Mouse (Mus musculus): ENCODE data around the gene Cygb. TPM values are rescaled to one million over a fixed set of nuclear protein-coding genes. Genes with fewer than 3 reads are reported as not detected.

Gene Cygb
- polyA plus RNA-seq, 1 experiment from 2014 or later: 20.5 TPM

GRCm38 (mm10) chr11:116620559-116621253 is 33.4 kb downstream of the Cygb start:
- no peaks in the 10 kb centered on the region for H3K36me3 ChIP-seq (ENCODE audit: control insufficient read depth, insufficient read depth, low read length)
- no peaks in the 10 kb centered on the region for H3K9me3 ChIP-seq (ENCODE audit: control insufficient read depth, low read length)
- 81% methylated on average over 8 of the region's 10 CpGs for WGBS
- peaks cover 24% of the 10 kb centered on the region for H3K4me1 ChIP-seq (ENCODE audit: control insufficient read depth, insufficient read depth, low read length)
- H3K4me2 ChIP-seq (ENCODE audit: low read depth, low read length): no peak overlapping the region
- peaks cover 3% of the 10 kb centered on the region; the same call in 1 of the 2 replicates for H3K27me3 ChIP-seq (replicated peaks; ENCODE audit: control insufficient read depth, insufficient read depth, low read length)
- no peak overlapping the region for H3K27ac ChIP-seq (replicated peaks; ENCODE audit: low read depth, low read length)
- 0 out of 2 replicates have a peak overlapping the region, but pooled peaks have one; percentile 32 for H3K9ac ChIP-seq (ENCODE audit: low read depth, low read length)
- H3K4me3 ChIP-seq (ENCODE audit: low read depth, low read length): no peak overlapping the region
- no peak for DNase-seq (ENCODE audit: low spot score)
- ATAC-seq (ENCODE audit: low read depth): no peak

GRCm38 (mm10) chr11:116620073-116620472 is 34.0 kb downstream of the Cygb start:
- no peak for ATAC-seq (ENCODE audit: low read depth)
- Histone ChIP-seq H3K4me3 (ENCODE audit: low read depth, low read length) (no peak overlapping the region), H3K4me1 (ENCODE audit: control insufficient read depth, insufficient read depth, low read length) (peaks cover 24% of the 10 kb centered on the region), H3K27ac (replicated peaks; ENCODE audit: low read depth, low read length) (no peak overlapping the region), H3K9ac (ENCODE audit: low read depth, low read length) (no peak overlapping the region), H3K36me3 (ENCODE audit: control insufficient read depth, insufficient read depth, low read length) (no peaks in the 10 kb centered on the region), H3K4me2 (ENCODE audit: low read depth, low read length) (no peak overlapping the region), H3K27me3 (replicated peaks; ENCODE audit: control insufficient read depth, insufficient read depth, low read length) (peaks cover 3% of the 10 kb centered on the region; the same call in 1 of the 2 replicates), H3K9me3 (ENCODE audit: control insufficient read depth, low read length) (no peaks in the 10 kb centered on the region)
- WGBS: 32% methylated on average over 8 of the region's 9 CpGs
- DNase-seq (ENCODE audit: low spot score): peak; percentile 48

- H3K4me3 ChIP-seq (ENCODE audit: low read depth, low read length): no peak overlapping the region
- DNase-seq (ENCODE audit: low spot score) (no peak), ATAC-seq (ENCODE audit: low read depth) (no peak)
- H3K4me2 ChIP-seq (ENCODE audit: low read depth, low read length): no peak overlapping the region
- peaks cover 3% of the 10 kb centered on the region; the same call in 1 of the 2 replicates for H3K27me3 ChIP-seq (replicated peaks; ENCODE audit: control insufficient read depth, insufficient read depth, low read length)
- no peak overlapping the region for H3K9ac ChIP-seq (ENCODE audit: low read depth, low read length)
- H3K4me1 ChIP-seq (ENCODE audit: control insufficient read depth, insufficient read depth, low read length): peaks cover 22% of the 10 kb centered on the region
- no peaks in the 10 kb centered on the region for H3K36me3 ChIP-seq (ENCODE audit: control insufficient read depth, insufficient read depth, low read length)
- 71% methylated on average over 8 of the region's 8 CpGs for WGBS
- H3K9me3 ChIP-seq (ENCODE audit: control insufficient read depth, low read length): no peaks in the 10 kb centered on the region
- no peak overlapping the region for H3K27ac ChIP-seq (replicated peaks; ENCODE audit: low read depth, low read length)
These were observed 34.6 kb downstream of the Cygb start for GRCm38 (mm10) chr11:116619561-116619960.

- 74% methylated on average over 7 of the region's 7 CpGs for WGBS
- H3K36me3 ChIP-seq (ENCODE audit: control insufficient read depth, insufficient read depth, low read length): no peaks in the 10 kb centered on the region
- 0 out of 2 replicates have a peak, but pooled peaks cover 3% of the 10 kb centered on the region for H3K27me3 ChIP-seq (replicated peaks; ENCODE audit: control insufficient read depth, insufficient read depth, low read length)
- DNase-seq (ENCODE audit: low spot score) (no peak), ATAC-seq (ENCODE audit: low read depth) (no peak)
- no peak overlapping the region for H3K9ac ChIP-seq (ENCODE audit: low read depth, low read length)
- H3K4me1 ChIP-seq (ENCODE audit: control insufficient read depth, insufficient read depth, low read length): peaks cover 19% of the 10 kb centered on the region
- no peaks in the 10 kb centered on the region for H3K9me3 ChIP-seq (ENCODE audit: control insufficient read depth, low read length)
- no peak overlapping the region for H3K4me2 ChIP-seq (ENCODE audit: low read depth, low read length)
- H3K27ac ChIP-seq (replicated peaks; ENCODE audit: low read depth, low read length): no peak overlapping the region
- H3K4me3 ChIP-seq (ENCODE audit: low read depth, low read length): no peak overlapping the region
These were observed 35.0 kb downstream of the Cygb start for GRCm38 (mm10) chr11:116619156-116619555.

GRCm38 (mm10) chr11:116618666-116619065 is 35.4 kb downstream of the Cygb start:
- Histone ChIP-seq H3K27ac (replicated peaks; ENCODE audit: low read depth, low read length) (no peak overlapping the region), H3K9ac (ENCODE audit: low read depth, low read length) (no peak overlapping the region), H3K9me3 (ENCODE audit: control insufficient read depth, low read length) (no peaks in the 10 kb centered on the region), H3K4me1 (ENCODE audit: control insufficient read depth, insufficient read depth, low read length) (peaks cover 19% of the 10 kb centered on the region), H3K4me3 (ENCODE audit: low read depth, low read length) (no peak overlapping the region), H3K27me3 (replicated peaks; ENCODE audit: control insufficient read depth, insufficient read depth, low read length) (0 out of 2 replicates have a peak, but pooled peaks cover 3% of the 10 kb centered on the region), H3K36me3 (ENCODE audit: control insufficient read depth, insufficient read depth, low read length) (no peaks in the 10 kb centered on the region), H3K4me2 (ENCODE audit: low read depth, low read length) (no peak overlapping the region)
- no peak for ATAC-seq (ENCODE audit: low read depth)
- 85% methylated on average over 7 of the region's 7 CpGs for WGBS
- DNase-seq (ENCODE audit: low spot score): no peak

GRCm38 (mm10) chr11:116617641-116618040 is 36.5 kb downstream of the Cygb start:
- H3K27me3 ChIP-seq (replicated peaks; ENCODE audit: control insufficient read depth, insufficient read depth, low read length): no peaks in the 10 kb centered on the region
- H3K4me1 ChIP-seq (ENCODE audit: control insufficient read depth, insufficient read depth, low read length): peaks cover 14% of the 10 kb centered on the region
- H3K9me3 ChIP-seq (ENCODE audit: control insufficient read depth, low read length): no peaks in the 10 kb centered on the region
- H3K36me3 ChIP-seq (ENCODE audit: control insufficient read depth, insufficient read depth, low read length): no peaks in the 10 kb centered on the region
- no peak overlapping the region for H3K4me3 ChIP-seq (ENCODE audit: low read depth, low read length)
- peak; percentile 19 for DNase-seq (ENCODE audit: low spot score)
- H3K4me2 ChIP-seq (ENCODE audit: low read depth, low read length): no peak overlapping the region
- WGBS: 87% methylated on average over 7 of the region's 7 CpGs
- H3K9ac ChIP-seq (ENCODE audit: low read depth, low read length): no peak overlapping the region
- ATAC-seq (ENCODE audit: low read depth): no peak
- H3K27ac ChIP-seq (replicated peaks; ENCODE audit: low read depth, low read length): no peak overlapping the region

- Histone ChIP-seq H3K9me3 (ENCODE audit: control insufficient read depth, low read length) (no peaks in the 10 kb centered on the region), H3K4me2 (ENCODE audit: low read depth, low read length) (no peak overlapping the region), H3K9ac (ENCODE audit: low read depth, low read length) (no peak overlapping the region), H3K36me3 (ENCODE audit: control insufficient read depth, insufficient read depth, low read length) (no peaks in the 10 kb centered on the region), H3K27ac (replicated peaks; ENCODE audit: low read depth, low read length) (peak overlapping the region; percentile 4; the same call in 1 of the 2 replicates), H3K27me3 (replicated peaks; ENCODE audit: control insufficient read depth, insufficient read depth, low read length) (no peaks in the 10 kb centered on the region), H3K4me1 (ENCODE audit: control insufficient read depth, insufficient read depth, low read length) (peaks cover 11% of the 10 kb centered on the region), H3K4me3 (ENCODE audit: low read depth, low read length) (no peak overlapping the region)
- WGBS: 68% methylated on average over 10 of the region's 10 CpGs
- no peak for ATAC-seq (ENCODE audit: low read depth)
- DNase-seq (ENCODE audit: low spot score): no peak
These were observed 37.5 kb downstream of the Cygb start for GRCm38 (mm10) chr11:116616438-116617118.

GRCm38 (mm10) chr11:116615735-116616437 is 38.2 kb downstream of the Cygb start:
- no peaks in the 10 kb centered on the region for H3K9me3 ChIP-seq (ENCODE audit: control insufficient read depth, low read length)
- no peak overlapping the region for H3K4me2 ChIP-seq (ENCODE audit: low read depth, low read length)
- peaks cover 4% of the 10 kb centered on the region; the same call in 1 of the 2 replicates for H3K4me1 ChIP-seq (ENCODE audit: control insufficient read depth, insufficient read depth, low read length)
- WGBS: 58% methylated on average over 12 of the region's 15 CpGs
- H3K36me3 ChIP-seq (ENCODE audit: control insufficient read depth, insufficient read depth, low read length): no peaks in the 10 kb centered on the region
- H3K4me3 ChIP-seq (ENCODE audit: low read depth, low read length): no peak overlapping the region
- H3K9ac ChIP-seq (ENCODE audit: low read depth, low read length): no peak overlapping the region
- DNase-seq (ENCODE audit: low spot score) (peak; percentile 45), ATAC-seq (ENCODE audit: low read depth) (no peak)
- H3K27ac ChIP-seq (replicated peaks; ENCODE audit: low read depth, low read length): peak overlapping the region; percentile 4
- no peaks in the 10 kb centered on the region for H3K27me3 ChIP-seq (replicated peaks; ENCODE audit: control insufficient read depth, insufficient read depth, low read length)
